Mouse (Mus musculus): Measurements from ENCODE around the gene Rpl34.

Gene Rpl34

DNA sequence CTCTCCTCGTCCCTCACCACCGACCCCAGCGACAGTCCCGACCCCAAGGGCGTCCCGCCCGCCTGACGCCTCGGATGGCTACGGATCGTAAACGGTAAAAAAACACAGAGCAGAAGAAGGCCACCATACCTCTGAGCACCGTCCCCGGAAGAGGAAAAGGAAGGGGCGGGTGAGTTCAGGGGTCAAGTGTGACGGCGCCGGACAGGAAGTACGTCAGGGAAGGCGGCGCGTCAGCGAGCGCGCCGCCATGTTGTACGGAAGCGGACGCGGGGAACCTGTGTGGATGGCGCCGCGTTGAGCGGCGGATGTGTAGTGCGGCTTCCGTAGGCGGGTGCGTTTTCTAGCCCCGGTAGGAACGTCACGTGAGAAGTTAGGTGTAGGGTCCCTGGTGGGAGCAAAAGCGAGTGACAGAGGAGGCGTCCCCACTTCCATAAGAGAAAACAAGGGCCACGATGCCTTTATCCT is at the start of gene Rpl34:
Gene Rpl34 (minus strand): TSS at position 210 of the 465 bp plus-strand sequence.
- peak; percentile 96 for DNase-seq (ENCODE audit: low read depth, low spot score)

DNA sequence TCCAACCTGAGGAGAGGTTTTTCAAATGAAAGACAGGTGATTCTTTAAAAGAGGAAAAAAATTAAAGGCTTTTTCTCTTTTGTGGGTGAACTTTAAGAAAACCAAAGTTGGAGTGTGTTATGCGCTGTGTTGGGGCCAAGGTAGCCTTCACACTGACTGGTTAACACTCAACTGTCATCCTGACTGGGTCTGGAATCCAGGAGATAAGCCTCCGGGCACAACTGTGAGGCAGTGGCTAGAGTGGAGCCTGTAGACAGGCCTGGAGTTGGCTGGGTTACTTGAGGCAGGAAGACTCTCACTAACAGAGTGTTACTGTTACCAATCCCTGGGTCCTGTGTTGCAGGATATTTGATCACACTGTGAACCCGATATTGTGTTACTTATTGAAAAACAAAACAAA is 38.0 kb upstream of the Rpl34 start:
- no peak for DNase-seq (ENCODE audit: low read depth, low spot score)

DNA sequence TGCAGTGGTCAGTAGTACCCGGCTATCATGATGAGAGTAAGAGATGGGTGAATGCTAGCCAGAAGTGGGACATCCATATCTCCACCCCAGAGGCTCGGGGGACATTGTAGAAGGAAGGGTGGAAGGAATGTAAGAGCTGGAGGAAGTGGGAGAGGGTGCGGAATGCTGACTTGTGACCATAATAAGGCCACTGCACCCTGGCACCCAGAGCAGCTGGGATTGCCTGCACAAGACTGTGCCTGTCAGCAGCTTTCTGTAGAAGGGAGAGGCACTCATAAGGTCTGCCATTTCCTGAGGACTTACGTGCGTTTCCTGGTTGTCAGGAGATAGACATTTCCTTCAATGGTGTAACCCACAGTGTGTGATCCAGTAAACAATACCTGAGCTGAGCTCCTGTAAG is 33.9 kb upstream of the Rpl34 start:
- DNase-seq (ENCODE audit: low read depth, low spot score): peak; percentile 14

DNA sequence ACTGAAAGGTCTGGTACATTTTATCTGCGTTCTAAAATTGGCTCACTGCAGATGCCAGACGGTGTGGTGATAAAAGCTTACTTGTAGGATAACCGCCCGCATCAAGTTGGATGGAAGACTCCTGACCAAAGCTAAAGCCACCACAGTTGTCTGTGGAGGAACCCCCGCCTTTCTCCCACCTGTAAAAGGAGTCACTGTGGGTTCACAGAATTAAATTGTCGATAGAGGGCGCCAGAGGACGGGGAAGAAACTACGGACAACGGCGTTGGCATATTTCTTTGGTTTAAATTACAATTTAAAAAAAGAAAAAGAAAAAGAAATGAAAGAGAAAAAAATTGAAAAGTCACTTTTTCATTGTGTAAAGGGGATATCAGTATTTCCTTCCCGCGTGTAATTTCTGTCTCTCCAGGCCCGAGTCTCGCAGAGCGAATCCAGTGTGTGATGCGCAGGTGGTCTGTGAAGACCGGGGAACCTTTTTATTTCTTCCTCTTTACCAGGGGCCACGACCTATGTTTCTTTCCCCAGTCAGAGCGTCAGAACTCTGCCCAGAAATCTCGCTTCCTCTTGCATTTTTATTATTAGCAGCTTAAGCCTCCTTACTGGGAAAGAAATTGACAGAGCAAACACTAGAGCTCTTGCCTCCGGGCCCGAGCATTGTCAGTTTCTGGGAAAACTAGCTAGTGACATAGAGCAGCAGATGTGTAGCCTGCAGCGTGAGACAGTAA is 30.7 kb upstream of the Rpl34 start:
- DNase-seq (ENCODE audit: low read depth, low spot score): peak; percentile 85

DNA sequence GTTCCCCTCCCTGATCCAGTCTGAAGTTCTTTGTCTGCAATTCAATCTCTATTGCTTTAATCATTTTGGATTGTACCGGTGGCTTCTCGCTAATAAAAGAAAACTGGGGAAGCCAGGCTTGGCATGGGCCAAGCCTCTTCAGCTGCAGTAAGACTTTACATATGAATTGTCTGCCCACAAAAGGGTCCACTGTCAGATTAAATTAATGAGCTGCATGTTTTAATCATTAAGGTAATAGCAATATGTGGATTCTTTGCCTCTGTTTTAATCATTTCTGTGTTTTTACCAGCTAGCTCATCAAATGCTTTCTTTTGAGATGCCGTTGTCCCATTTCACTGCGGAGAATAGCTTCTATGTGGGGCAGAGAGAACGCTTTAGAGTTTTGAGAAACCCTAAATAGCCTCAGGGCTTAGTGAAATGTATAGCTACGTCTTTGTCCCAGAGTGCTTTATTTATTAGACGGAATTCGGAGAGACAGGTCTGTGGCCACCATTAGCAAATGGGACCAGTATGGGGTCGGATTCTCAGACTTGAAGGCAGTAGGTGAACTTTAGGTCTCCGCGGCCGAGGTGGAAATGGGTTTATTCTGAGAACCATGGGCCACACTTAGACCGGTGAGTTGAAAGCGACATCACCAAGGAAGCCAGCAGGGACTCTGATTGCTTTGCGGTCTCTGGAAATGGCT is 28.1 kb upstream of the Rpl34 start:
- no peak for DNase-seq (ENCODE audit: low read depth, low spot score)

DNA sequence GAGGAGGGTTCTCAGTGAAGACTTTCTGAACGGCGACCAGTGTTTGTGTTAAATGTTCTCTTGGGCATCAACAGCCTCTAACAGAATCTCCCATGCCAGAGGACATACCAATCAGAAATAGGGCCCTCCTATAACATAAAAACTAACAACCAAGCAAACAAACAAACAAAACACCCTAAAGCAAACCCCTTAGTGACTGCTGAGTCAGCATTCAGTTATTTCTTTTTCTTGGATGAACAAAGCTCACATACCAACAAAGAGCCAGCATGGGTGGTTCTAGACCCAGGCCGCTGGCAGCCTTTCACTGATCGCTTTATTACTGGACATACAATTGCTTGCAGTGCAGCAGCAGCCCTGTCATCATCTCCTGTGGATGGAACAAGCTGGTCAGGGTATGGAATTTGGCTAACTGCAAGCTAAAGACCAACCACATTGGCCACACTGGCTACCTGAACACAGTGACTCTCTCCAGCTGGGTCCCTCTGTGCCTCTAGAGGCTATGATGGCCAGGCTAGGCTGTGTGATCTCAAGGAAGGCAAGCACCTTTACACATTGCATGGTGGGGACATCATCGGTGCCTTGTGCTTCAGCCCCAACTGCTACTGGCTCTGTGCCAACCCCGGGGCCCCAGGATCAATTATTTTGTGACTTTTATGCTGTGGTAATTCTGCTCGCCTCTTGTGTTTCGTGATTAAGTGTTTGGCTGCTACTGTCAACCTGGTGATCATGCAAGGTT is 27.1 kb upstream of the Rpl34 start:
- no peak for DNase-seq (ENCODE audit: low read depth, low spot score)

DNA sequence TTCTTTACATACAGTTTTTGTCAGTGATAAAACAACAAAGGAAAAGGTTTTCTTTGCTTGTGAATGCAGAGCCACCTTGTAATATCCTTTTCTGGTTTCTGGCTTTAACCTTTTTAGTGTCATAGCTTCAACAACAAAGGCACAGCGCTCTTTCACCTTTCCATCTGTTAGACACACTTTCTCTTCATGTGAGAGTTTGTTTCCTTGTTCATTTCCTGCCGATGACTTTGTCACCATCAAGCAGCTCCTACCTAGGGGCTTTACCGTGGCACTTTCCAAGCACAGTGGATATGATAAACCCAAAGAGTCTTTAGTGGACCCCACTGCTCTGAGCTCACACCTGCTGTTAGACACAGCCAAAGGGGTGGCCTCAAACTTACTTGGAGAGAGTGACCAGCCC is 19.0 kb upstream of the Rpl34 start:
- peak; percentile 40 for DNase-seq (ENCODE audit: low read depth, low spot score)

DNA sequence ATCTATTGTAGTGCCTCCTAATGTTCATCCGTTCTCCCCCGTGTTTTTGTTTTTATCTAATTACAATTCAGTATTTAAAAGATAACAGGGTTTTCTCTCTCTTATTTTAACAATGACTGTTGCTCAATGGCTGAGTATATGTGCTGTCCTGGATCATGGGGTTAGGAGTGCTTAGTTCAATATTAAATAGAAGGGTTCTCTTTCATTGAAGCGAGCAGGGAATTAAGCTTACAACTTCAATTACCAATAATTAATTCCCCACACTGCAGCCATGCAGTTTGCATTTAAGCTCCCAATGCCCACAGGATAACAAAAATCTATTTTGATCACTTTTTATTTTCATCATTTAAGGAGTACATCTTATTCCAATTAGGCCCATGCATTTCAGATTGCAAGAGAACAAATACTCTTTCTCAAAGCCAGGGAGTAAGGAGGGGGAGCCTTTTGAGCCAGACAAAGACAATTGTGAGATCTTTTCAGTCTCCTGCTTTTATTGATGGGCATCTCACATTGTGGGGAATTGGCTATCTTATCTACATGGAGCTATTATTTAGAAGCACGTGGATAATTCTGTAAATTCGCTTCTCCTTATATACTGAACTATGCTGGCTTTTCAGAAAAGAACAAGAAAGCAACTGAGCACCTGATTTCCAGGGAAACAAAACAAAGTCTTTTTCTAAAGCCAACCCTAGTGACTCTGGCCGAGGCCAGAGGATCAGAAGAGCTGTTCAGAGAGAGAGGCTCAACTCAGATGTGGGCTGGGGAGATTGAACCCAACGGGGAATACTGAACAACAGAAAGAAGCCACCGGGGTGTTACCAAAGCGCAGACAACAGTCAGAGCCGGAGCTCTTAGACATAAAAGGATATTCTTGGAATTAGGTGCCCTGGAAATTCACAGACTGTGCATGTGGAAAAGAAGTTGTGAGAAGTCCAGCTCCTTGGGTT is 16.7 kb upstream of the Rpl34 start:
- no peak for DNase-seq (ENCODE audit: low read depth, low spot score)

DNA sequence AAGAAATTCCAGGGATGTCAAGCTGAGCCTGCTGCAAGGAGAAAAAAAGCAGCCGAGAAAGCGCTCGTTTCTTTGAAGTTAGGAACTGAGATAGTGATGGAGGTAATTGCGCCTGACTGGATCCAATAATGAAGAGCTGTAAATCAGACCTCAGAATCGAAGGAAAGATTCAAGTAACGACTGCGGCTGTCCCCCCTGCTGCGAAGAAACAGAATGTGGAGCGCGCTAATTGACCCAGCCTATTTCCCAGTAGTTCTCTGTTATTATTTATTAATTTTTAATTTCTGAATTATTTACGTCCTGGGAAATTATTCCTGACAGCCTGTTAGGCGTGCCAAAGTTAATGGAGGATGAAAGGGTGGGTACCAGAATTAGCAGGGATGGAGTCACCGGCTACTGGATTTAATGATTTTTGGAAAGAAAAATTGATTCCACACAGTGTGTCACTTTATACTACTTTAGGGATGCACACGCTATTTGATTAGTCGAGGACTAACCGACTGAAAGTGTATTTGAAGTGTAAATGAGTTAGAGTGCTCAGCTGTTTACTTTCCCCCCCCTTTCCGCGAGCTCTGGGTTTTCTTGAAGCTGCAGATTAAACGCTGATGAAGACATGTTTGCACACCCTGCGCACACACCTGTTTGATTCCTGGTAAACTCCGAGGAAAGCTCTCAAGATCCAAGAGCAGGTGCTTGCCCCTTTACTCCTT is 7.6 kb upstream of the Rpl34 start:
- DNase-seq (ENCODE audit: low read depth, low spot score): no peak

DNA sequence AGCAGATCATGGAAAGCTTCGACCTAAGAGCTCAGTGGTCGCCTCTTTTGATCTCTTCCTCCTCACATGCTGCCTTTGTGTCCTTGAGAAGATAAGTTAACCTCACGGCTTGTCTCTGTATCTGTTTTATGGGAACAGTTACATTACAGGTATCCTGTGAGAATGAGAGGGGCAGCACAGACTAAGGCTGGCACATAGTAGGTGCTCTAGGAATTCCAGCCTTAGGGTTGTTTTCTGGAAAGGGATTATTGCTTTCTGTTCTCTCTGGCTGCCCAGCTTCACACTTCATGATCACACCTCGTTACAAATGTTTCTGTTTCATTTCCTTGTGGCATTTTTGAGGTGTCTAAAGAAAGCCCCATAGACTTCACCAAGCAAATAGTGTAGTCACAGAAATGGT is 6.6 kb upstream of the Rpl34 start:
- DNase-seq (ENCODE audit: low read depth, low spot score): no peak

DNA sequence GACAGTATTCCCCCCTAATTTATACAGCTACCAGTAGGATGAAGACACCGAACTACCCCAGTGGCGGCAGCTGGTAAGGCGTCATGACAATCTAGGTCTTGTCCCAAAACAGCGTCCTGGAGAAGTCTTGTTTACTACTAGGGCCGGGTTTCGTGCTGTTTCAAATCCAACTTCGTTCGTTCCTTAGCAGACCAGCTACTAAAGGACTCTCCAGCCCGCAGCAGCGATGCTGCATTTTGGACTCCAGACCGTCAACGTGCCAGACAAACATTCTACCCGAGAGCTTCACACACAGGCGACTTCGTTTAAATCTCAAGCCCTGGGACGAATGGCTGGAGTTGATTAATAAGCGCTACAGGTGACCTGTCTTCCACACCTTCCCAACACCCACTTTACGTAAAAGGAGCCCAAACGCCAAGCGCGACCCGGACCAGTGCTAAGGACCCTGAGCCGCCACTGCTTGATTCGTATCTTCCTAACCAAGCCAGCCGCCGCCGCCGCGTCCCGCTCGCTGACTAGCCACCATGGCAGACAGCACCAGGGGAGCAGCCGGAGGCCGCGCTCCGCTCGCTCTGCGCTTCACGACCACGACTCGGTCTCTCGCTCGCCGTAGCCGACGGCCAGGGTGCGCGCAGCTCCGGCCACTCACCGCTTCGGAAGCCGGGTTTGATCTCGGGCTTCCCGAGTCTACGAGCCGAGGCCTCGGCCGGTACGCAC is 568 bp downstream of the Rpl34 start:
- peak; percentile 69 for DNase-seq (ENCODE audit: low read depth, low spot score)

DNA sequence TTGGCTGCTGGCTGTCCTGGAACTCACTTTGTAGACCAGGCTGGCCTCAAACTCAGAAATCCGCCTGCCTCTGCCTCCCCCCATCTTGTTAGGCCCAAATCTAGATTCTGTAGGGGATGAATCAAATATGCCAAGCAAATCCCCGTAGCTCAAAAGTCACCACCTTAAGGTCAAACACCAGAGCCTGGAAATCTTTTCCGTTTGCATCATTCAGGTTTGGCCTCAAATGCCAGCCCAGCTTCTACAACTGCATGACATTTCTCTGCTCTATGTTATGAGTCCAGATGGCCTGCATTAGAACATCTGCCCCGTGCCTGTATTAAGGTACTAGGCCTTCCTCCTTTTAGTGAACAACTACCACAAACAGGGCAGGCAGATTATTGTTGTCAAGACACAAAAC is 2.5 kb downstream of the Rpl34 start:
- DNase-seq (ENCODE audit: low read depth, low spot score): no peak

DNA sequence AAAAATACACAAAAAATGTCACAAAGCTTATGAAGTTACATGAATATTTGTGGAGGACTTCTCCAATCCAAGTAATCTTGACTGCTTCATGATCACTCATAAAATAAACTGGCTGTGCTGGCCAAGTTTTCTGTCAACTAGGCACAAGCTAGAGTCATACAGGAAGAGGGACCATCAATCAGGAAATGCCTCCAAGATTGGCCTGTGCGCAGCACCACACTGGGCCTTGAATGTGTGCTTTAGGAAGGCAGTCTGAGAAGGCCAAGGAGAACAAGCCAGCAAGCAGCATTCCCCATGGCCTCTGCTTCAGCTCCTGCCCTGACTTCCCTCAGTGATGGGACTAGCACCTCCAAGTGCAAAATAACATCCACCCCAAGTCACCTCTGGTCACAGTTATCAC is 3.2 kb downstream of the Rpl34 start:
- DNase-seq (ENCODE audit: low read depth, low spot score): no peak

DNA sequence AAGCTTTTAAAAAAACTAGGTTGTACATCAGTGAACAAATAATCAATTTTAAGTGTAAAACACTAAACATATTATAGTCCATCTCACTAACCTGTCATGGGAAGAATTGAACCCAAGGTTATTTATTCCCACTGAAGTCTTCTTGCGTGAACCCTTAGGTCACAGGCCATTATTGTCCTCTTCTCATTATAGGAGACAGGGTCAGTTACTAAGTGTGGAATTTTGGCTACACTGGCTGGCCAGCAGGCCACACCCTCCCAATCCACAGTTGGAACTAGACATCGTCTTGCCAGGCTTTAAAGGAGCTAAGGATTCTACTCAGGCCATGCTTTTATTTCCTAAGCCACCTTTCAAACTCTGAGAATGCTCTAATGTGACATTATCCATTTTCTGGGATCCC is 4.5 kb downstream of the Rpl34 start:
- DNase-seq (ENCODE audit: low read depth, low spot score): no peak

DNA sequence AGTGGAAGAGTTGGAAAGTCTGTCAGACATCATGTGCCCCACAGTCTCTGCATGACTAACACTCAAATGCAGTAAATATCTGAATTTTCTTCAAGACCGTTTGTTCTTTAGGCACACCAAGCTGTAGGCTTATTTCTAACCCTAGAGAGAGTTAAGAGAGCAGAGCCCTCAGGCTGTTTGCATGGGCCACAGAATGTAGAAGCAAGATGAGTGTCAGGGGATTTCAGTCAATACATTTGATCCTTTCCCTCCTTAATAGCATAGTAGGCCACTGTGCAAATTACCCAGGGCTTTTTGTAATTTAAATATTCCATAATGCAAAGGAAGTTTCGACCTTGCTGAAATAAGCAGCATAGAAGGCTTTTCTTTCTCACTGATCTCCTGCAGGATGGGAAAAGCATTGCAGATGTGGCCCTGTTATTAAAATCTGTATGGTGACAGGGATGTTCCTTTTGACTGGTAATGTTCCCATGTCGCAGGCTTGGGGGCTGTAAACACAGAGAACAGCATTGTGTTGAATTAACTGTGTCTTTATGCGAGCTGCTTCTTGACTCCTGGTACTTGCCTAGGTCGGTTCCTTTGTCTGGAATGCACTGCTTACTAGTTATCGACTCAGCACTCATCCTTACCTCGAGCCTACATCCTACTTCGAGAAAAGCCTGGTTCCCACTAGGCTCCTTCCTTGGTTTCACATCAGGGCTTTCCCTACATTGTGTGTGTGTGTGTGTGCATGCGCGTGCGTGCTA is 7.3 kb downstream of the Rpl34 start:
- DNase-seq (ENCODE audit: low read depth, low spot score): no peak

DNA sequence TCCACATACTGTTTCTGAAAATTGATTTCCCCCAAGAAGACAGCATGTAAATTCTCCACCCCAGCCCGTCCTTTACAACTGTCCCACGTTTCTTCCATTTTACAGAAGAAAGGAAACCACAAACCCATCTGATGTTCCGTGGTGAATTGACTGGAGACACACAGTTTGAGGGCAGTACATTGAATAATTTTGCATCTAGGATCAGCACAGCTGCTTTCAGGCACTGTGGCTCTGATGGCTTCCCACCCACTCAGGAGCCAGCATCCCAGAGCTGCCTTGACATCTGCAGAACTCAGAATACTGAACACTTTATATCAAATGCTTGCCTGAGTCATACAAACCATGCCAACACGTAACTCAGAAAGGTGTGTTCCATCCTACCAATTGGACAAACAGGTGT is 10.0 kb downstream of the Rpl34 start:
- no peak for DNase-seq (ENCODE audit: low read depth, low spot score)

DNA sequence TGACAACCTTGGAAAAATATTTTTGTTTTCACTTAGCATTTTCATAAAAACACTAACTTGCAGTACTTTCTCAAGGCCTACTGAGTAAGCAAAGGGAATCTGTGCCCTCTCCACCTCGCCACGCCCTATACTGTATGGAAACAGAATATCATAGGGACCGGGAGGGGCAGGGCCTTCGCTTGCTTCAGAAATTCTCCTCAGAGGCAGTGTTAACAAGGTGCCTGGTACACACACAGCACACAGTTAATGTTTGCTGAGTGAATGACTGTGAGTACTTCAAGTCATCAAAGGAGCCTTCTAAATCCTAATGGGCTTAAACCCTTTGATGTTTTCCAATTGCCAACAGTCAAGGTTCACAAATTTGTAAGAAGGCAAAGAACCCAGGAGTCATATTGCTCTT is 11.3 kb downstream of the Rpl34 start:
- DNase-seq (ENCODE audit: low read depth, low spot score): no peak

DNA sequence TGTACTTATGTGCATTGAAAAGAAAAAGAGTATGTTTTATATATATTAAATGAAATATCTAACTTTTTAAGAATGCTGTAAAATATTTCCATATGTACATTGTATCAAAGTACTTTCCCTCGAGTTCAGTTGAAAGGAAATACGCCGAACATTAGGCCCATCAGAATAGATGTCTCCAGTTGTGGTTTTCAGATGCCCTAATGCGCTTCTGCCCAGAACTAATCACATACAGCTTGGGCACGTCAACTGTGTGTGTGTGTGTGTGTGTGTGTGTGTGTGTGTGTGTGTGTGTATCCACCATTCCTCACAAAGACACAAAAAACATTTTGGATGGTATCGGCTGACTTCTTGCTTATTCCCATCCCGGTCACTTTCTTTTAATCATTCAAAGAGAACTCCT is 13.6 kb downstream of the Rpl34 start:
- DNase-seq (ENCODE audit: low read depth, low spot score): no peak

DNA sequence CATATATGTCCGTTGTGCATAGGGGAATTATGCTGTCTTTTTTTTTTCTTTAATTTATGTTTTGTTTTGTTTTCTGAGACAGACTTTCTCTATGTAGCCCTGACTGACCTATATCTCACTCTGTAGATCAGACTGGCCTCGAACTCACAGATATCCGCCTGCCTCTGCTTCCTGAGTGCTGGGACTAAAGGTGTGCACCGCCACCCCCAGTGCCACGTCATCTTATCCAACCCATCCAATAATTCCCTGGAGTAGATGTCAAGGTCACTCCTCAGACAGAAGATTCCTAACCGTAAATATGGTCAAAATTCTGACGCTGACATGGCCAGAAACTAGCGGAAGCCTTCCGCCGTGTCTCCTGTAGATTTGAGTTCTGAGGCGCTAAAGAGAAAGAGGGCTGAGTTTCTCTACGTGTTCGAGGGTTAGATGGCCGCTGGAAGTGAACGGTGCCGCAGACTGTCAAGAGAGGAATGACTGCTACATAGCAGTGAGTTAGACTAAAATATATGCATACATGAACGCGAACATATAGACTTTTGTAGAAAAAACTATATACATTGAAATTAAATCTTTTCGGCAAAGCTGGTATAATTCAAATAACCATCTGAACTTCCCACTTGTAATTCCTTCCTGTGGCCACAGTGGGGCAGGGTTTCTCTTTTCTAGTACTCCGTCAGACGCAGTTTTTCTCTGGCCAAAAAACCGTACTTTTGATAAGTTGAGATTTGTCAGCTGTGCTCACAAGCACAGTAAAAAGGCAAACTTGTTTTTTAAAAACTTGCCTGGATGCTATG is 15.2 kb downstream of the Rpl34 start:
- peak; percentile 86 for DNase-seq (ENCODE audit: low read depth, low spot score)

All from CD4-positive, CD25-positive, alpha-beta regulatory T cell, adult 2 months (primary cell).